Mouse (Mus musculus) neural tube, embryonic 11.5 days (tissue): ENCODE data around the gene Cnksr3. TPM values are rescaled to one million over a fixed set of nuclear protein-coding genes. Genes with fewer than 3 reads are reported as not detected.

Experiments used
- ATAC-seq: fragments of 200-750 bp; cut with Nextera tagmentation; 2 replicates; pipeline ENCODE4 v1.8.0; 2017; ENCODE audit warnings: moderate number of reproducible peaks, mild to moderate bottlenecking, moderate TSS enrichment, moderate library complexity; ENCODE audit not compliant: insufficient read depth, low FRiP score, low TSS enrichment
- DNase-seq: peaks from one replicate; pipeline ENCODE4 v3.0.0-alpha.2; 2015; ENCODE audit warnings: low spot score
- H3K27ac ChIP-seq: fragments of 300-500 bp; sonication (generic); 2 replicates; pipeline ENCODE4 v1.5.1; 2014; ENCODE audit warnings: low read depth, mild to moderate bottlenecking, low read length
- H3K27me3 ChIP-seq: fragments of 300-500 bp; sonication (generic); 2 replicates; pipeline ENCODE4 v1.6.1; 2014; ENCODE audit warnings: mild to moderate bottlenecking, low read length, mixed read lengths; ENCODE audit not compliant: control insufficient read depth, insufficient read depth
- H3K36me3 ChIP-seq: fragments of 300-500 bp; sonication (generic); 2 replicates; pipeline ENCODE4 v1.6.1; 2014; ENCODE audit warnings: mild to moderate bottlenecking, low read length, moderate library complexity, mixed read lengths; ENCODE audit not compliant: control insufficient read depth, insufficient read depth
- H3K4me1 ChIP-seq: fragments of 300-500 bp; sonication (generic); 2 replicates; pipeline ENCODE4 v1.6.1; 2014; ENCODE audit warnings: low read length, mixed read lengths; ENCODE audit not compliant: control insufficient read depth, insufficient read depth
- H3K4me2 ChIP-seq: fragments of 300-500 bp; sonication (generic); 2 replicates; pipeline ENCODE4 v1.6.1; 2014; ENCODE audit warnings: low read depth, mild to moderate bottlenecking, moderate library complexity
- H3K4me3 ChIP-seq: fragments of 300-500 bp; sonication (generic); 2 replicates; pipeline ENCODE4 v1.5.1; 2014; ENCODE audit warnings: low read depth, low read length
- H3K9ac ChIP-seq: fragments of 300-500 bp; sonication (generic); 2 replicates; pipeline ENCODE4 v1.6.1; 2014; ENCODE audit warnings: mild to moderate bottlenecking, low read length
- H3K9me3 ChIP-seq: fragments of 300-500 bp; sonication (generic); 2 replicates; pipeline ENCODE4 v1.6.1; 2016; ENCODE audit warnings: low read length; ENCODE audit not compliant: control insufficient read depth
- WGBS: fragments of 180-500 bp; shearing (Covaris S2); extraction: QIAGEN DNeasy Blood & Tissue Kit; methylation state at CpG from one replicate; pipeline ENCODE4 v1.1.7; 2014; 5-methylcytosine and 5-hydroxymethylcytosine counted together
- polyA plus RNA-seq: library from polyadenylated mRNA; unstranded; fragments of >200 nt; fragmentation: Nextera tagmentation; extraction: Ambion mirVana; gene quantifications from 2 replicates; pipeline ENCODE4 v1.2.1, GENCODE M21; 2014

The Cnksr3 gene
- polyA plus RNA-seq, 1 experiment from 2014 or later = 8.1 TPM

GRCm38 (mm10) chr10:7070924-7071323, 141.1 kb downstream of the Cnksr3 start:
- Histone ChIP-seq H3K4me1 (no peaks in the 10 kb centered on the region), H3K36me3 (no peaks in the 10 kb centered on the region), H3K9ac (no peak overlapping the region), H3K4me3 (no peak overlapping the region), H3K4me2 (no peak overlapping the region), H3K27me3 (no peaks in the 10 kb centered on the region), H3K9me3 (no peaks in the 10 kb centered on the region), H3K27ac (no peak overlapping the region)
- DNase-seq (no peak), ATAC-seq (no peak)
- 84% methylated on average over 5 of the region's 5 CpGs for WGBS

GRCm38 (mm10) chr10:7070100-7070835, 141.8 kb downstream of the Cnksr3 start:
- ATAC-seq (0 out of 2 replicates have a peak, but pooled peaks have one; percentile 50), DNase-seq (no peak)
- no peaks in the 10 kb centered on the region for H3K27me3 ChIP-seq
- 73% methylated on average over 8 of the region's 8 CpGs for WGBS
- no peaks in the 10 kb centered on the region for H3K36me3 ChIP-seq
- no peak overlapping the region for H3K27ac ChIP-seq
- no peak overlapping the region for H3K4me2 ChIP-seq
- H3K4me1 ChIP-seq = no peaks in the 10 kb centered on the region
- H3K9ac ChIP-seq = no peak overlapping the region
- H3K9me3 ChIP-seq = no peaks in the 10 kb centered on the region
- H3K4me3 ChIP-seq = no peak overlapping the region

- ATAC-seq (no peak), DNase-seq (no peak)
- Histone ChIP-seq H3K4me3 (no peak overlapping the region), H3K27me3 (no peaks in the 10 kb centered on the region), H3K9me3 (no peaks in the 10 kb centered on the region), H3K4me2 (no peak overlapping the region), H3K9ac (no peak overlapping the region), H3K4me1 (no peaks in the 10 kb centered on the region), H3K36me3 (no peaks in the 10 kb centered on the region), H3K27ac (no peak overlapping the region)
- WGBS = 88% methylated on average over 2 of the region's 2 CpGs
Measured at GRCm38 (mm10) chr10:7069090-7069489, 142.9 kb downstream of the Cnksr3 start.

Other genes with a start within 250 kb of the Cnksr3 start
- gene Ipcef1, start 159.8 kb downstream of the Cnksr3 start, polyA plus RNA-seq = 0.09 and 0.23 TPM in 2 replicates